Mouse (Mus musculus) liver, embryonic 14.5 days (tissue): ENCODE measurements around the gene Klhl35. TPM values are rescaled to one million over a fixed set of nuclear protein-coding genes. Genes with fewer than 3 reads are reported as not detected.

Experiments
- ATAC-seq: fragments of 200-750 bp; cut with Nextera tagmentation; 2 replicates; pipeline ENCODE4 v1.8.0; 2017; ENCODE audit warnings: moderate number of reproducible peaks, mild to moderate bottlenecking, moderate library complexity; ENCODE audit not compliant: insufficient read depth
- DNase-seq, 3 experiments: peaks; one replicate each; pipeline ENCODE4 v3.0.0-alpha.2; 2012 to 2013; ENCODE audit warnings: low read depth in 3 of 3, low spot score in 3 of 3
- H3K27ac ChIP-seq: fragments of 300-500 bp; sonication (generic); 2 replicates; pipeline ENCODE4 v1.5.1; 2014; ENCODE audit warnings: moderate library complexity, mild to moderate bottlenecking, control low read depth, inconsistent platforms
- H3K27me3 ChIP-seq: fragments of 300-500 bp; sonication (generic); 2 replicates; pipeline ENCODE4 v1.6.1; 2014; ENCODE audit warnings: mild to moderate bottlenecking, low read length, moderate library complexity; ENCODE audit not compliant: control insufficient read depth, insufficient read depth
- H3K36me3 ChIP-seq: fragments of 300-500 bp; sonication (generic); replicated peaks from 2 replicates; pipeline ENCODE4 v1.6.1; 2014; ENCODE audit warnings: low read depth; ENCODE audit not compliant: control insufficient read depth, insufficient read depth
- H3K4me1 ChIP-seq, 2 experiments: fragments of 200-500 bp in 1 of 2; fragments of 300-500 bp in 1 of 2; sonication (generic) in 1 of 2; replicated peaks; 2 replicates each; pipeline ENCODE4 v1.6.1; 2012 to 2014; ENCODE audit warnings: antibody characterized with exemption in 1 of 2, inconsistent platforms in 1 of 2, low read length in 1 of 2; ENCODE audit not compliant: control insufficient read depth in 2 of 2, insufficient read depth in 2 of 2
- H3K4me2 ChIP-seq: fragments of 300-500 bp; sonication (generic); 2 replicates; pipeline ENCODE4 v1.6.1; 2014; ENCODE audit warnings: low read depth, mild to moderate bottlenecking, control low read depth, moderate library complexity
- H3K4me3 ChIP-seq, 2 experiments: fragments of 200-500 bp in 1 of 2; fragments of 300-500 bp in 1 of 2; sonication (generic) in 1 of 2; 2 replicates each; pipeline ENCODE4 v1.5.1; 2012 to 2014; ENCODE audit warnings: low read depth in 2 of 2, low read length in 2 of 2, mild to moderate bottlenecking in 2 of 2, control low read depth in 1 of 2, inconsistent platforms in 1 of 2, moderate library complexity in 1 of 2; ENCODE audit not compliant: insufficient read depth in 1 of 2
- H3K9ac ChIP-seq: fragments of 300-500 bp; sonication (generic); replicated peaks from 2 replicates; pipeline ENCODE4 v1.6.1; 2014; ENCODE audit warnings: mild to moderate bottlenecking, control low read depth, moderate library complexity
- H3K9me3 ChIP-seq: fragments of 300-500 bp; sonication (generic); 2 replicates; pipeline ENCODE4 v1.6.1; 2016; ENCODE audit warnings: low read length, mixed read lengths; ENCODE audit not compliant: control insufficient read depth
- CTCF ChIP-seq: IDR thresholded peaks from 2 replicates; pipeline ENCODE4 v1.5.1; 2016; ENCODE audit warnings: antibody characterized with exemption, low read depth, control low read depth
- EP300 ChIP-seq: IDR thresholded peaks from 2 replicates; pipeline ENCODE4 v1.6.1; 2016; ENCODE audit warnings: antibody characterized with exemption, low read depth
- WGBS: fragments of 180-500 bp; shearing (Covaris S2); extraction: QIAGEN DNeasy Blood & Tissue Kit; methylation state at CpG from one replicate; pipeline ENCODE4 v1.1.7; 2014; ENCODE audit not compliant: insufficient replicate concordance; 5-methylcytosine and 5-hydroxymethylcytosine counted together
- polyA plus RNA-seq, 2 experiments: library from polyadenylated mRNA; depleted of rRNA in 1 of 2; stranded (reverse) in 1 of 2; unstranded in 1 of 2; fragments of >200 nt; fragmentation: Nextera tagmentation in 1 of 2; extraction: Ambion mirVana in 1 of 2; gene quantifications; 2 replicates each; pipeline versions ENCODE4 v1.2.1 to v1.2.3; 2012 to 2014

Gene Klhl35
- polyA plus RNA-seq (2012; rRNA removed) (0.09 and 0.12 TPM in 2 replicates), polyA plus RNA-seq (2014; fragmentation: Nextera tagmentation; extraction: Ambion mirVana) (0.09 and 0.38 TPM in 2 replicates)

DNA sequence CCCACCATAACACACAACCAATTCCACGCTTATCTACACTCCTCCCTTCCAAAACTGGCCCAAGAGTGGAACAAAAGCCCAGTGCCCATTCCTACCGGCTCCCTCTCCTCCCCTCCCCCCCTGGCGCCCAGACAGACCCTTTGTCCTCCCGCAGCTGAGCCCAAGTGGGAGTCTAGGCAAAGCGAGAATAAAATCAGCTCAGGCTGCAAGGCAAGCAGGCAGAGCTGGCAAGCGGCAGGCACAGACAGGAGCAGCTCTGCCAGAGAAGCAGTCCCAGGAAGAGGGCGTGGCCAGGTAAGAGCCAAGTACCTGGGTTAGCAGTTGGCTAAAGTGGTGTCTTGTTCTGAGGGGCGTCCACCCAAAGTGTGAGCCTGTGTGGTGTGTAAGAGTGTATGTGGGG lies at the start of gene Klhl35:
TSS of gene Klhl35 (plus strand) at position 194 of the 400 bp plus-strand sequence.
- TF ChIP-seq EP300 (no peak), CTCF (no peak)
- Histone ChIP-seq H3K36me3 (no peaks in the 10 kb centered on the region), H3K4me2 (no peak within 1 kb of the TSS), H3K9me3 (no peaks in the 10 kb centered on the region), H3K27ac (no peak within 1 kb of the TSS), H3K4me3 (no peak within 1 kb of the TSS), H3K27me3 (peaks cover 33% of the 10 kb centered on the region), H3K4me1 (0 out of 4 replicates have a peak, but pooled peaks cover 0 to 7% of the 10 kb centered on the region in 2 experiments), H3K9ac (no peak within 1 kb of the TSS)
- DNase-seq, result no peak
- no peak for ATAC-seq
- 39% methylated on average over 8 of the region's 8 CpGs for WGBS

DNA sequence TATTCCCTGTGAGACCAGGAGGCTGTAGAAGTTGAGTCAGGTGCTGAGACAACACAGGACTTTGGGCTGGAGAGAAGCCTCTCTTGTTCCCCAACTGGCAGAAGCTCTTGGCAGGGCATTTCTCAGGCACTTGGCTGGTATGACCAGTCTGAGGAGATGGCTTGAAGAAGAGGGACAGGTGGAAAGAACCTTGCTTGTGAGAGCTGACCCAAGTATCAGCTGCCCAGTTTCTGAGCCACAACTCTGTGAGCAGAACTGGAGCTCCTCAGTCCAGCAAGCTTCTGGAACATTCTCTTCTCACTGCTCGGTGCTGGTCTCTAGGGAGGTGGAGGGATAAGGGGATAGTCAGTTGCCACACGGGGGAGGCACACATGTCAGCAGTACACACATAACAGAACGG lies 46.5 kb upstream of the Klhl35 start:
- no peak for TF ChIP-seq EP300
- no peak for TF ChIP-seq CTCF
- ATAC-seq, result no peak
- Histone ChIP-seq H3K4me3 (no peak overlapping the region), H3K27me3 (no peaks in the 10 kb centered on the region), H3K9me3 (no peaks in the 10 kb centered on the region), H3K27ac (no peak overlapping the region), H3K36me3 (no peaks in the 10 kb centered on the region), H3K4me2 (no peak overlapping the region), H3K4me1 (peaks cover 0 to 4% of the 10 kb centered on the region in 2 experiments; a peak in 1 of 4 replicates), H3K9ac (no peak overlapping the region)
- no peak for DNase-seq
- WGBS, result 46% methylated on average over 3 of the region's 3 CpGs

DNA sequence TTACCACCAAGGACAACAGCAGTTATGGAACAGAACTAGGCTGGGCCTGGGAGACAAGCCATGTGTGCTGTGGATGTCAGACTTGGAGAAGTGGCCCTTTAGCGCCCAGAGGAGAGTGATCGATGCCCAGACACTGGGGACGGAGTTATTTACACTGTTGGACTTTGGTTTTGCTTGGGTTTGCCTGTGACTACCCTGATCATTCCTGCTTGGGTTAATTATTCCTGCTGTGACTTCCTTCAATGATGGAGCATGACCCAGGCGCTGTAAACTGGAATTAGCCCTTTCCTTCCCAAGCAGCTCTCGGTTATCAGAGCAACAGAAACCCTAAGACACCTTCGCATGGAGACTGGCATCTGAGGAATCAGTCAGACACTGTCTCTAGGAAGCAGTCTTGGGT lies 44.8 kb upstream of the Klhl35 start:
- peaks cover 0 to 4% of the 10 kb centered on the region in 2 experiments; a peak in 1 of 4 replicates for H3K4me1 ChIP-seq
- no peaks in the 10 kb centered on the region for H3K36me3 ChIP-seq
- WGBS, result 60% methylated on average over 6 of the region's 6 CpGs
- no peaks in the 10 kb centered on the region for H3K9me3 ChIP-seq
- DNase-seq (no peak), ATAC-seq (no peak)
- no peak overlapping the region for H3K4me2 ChIP-seq
- TF ChIP-seq EP300 (no peak), CTCF (no peak)
- H3K9ac ChIP-seq, result no peak overlapping the region
- no peaks in the 10 kb centered on the region for H3K27me3 ChIP-seq
- no peak overlapping the region for H3K27ac ChIP-seq
- no peak overlapping the region for H3K4me3 ChIP-seq

DNA sequence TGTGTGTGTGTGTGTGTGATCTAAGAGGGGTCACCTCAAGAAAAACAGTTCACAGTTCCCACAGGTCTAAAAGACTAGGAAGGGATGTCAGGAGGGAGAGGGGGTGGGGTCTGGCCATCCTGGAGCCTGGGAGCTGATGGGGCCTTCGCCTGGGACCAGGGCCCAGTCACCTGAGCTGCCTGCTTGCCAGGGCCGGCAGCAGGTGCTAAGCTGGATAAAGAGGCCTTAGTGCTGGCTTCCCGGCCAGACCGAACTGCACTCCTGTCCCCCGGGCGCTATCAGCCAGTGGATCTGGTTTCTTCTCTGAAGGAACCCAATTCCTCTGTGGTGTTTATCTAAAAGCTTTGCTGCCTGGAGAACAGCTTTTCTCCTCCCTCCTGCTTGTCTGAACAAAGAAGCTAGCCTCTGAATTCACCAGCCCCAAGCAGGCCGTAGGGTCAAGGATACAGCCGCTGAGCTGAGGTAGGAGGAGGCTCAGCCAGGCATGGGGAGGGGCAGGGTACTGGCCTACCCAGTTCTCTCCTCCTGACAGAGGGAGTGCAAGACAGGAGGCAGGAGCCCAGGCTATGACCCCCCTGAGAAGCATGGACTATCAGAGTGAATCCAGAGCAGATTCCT lies 41.2 kb upstream of the Klhl35 start:
- ATAC-seq, result no peak

DNA sequence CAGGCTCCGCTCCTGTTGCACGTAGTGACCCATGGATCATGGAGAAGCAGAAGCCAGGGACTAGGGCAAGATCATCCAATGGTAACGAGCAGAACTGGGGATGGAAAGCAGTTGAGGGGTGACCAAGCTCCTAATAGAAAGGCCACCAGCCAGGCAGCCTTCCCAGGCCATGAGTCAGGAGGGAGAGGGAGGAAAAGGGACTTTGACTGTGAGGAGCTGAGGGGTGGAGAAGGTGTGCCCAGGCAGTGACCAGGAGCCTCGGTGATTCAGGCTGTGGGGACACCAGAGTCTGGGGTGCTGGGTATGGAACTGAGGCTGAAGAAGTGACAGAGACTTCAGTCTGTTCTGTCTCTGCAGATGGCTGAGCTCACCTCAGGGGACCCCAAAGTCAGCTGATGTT lies 40.1 kb upstream of the Klhl35 start:
- ATAC-seq, result no peak
- H3K4me3 ChIP-seq, result no peak overlapping the region
- no peak overlapping the region for H3K27ac ChIP-seq
- peaks cover 0 to 4% of the 10 kb centered on the region in 2 experiments; a peak in 1 of 4 replicates for H3K4me1 ChIP-seq
- no peaks in the 10 kb centered on the region for H3K36me3 ChIP-seq
- H3K9me3 ChIP-seq, result no peaks in the 10 kb centered on the region
- no peak overlapping the region for H3K9ac ChIP-seq
- no peaks in the 10 kb centered on the region for H3K27me3 ChIP-seq
- TF ChIP-seq CTCF, result no peak
- TF ChIP-seq EP300, result no peak
- no peak for DNase-seq
- H3K4me2 ChIP-seq, result no peak overlapping the region
- WGBS, result 63% methylated on average over 4 of the region's 4 CpGs

More for the DNA sequence above, 41.2 kb upstream of the Klhl35 start:
- Histone ChIP-seq H3K4me1 (peaks cover 0 to 4% of the 10 kb centered on the region in 2 experiments; a peak in 1 of 4 replicates), H3K27me3 (no peaks in the 10 kb centered on the region), H3K27ac (no peak overlapping the region), H3K9ac (no peak overlapping the region), H3K9me3 (no peaks in the 10 kb centered on the region), H3K4me3 (no peak overlapping the region), H3K4me2 (no peak overlapping the region), H3K36me3 (no peaks in the 10 kb centered on the region)
- 43% methylated on average over 8 of the region's 8 CpGs for WGBS
- no peak for DNase-seq
- TF ChIP-seq CTCF (no peak), EP300 (no peak)
